Mouse (Mus musculus) NIH3T3 (cell line): ENCODE measurements at regions not wholly inside any gene's neighbourhood (a gene's known extent, or its start where the extent isn't known, plus 50 kb on each side); places are given as distances from the start of the nearest gene placed in this dataset.
"Not testable (repeated sequence)": the region's sequence is repeated elsewhere in the genome, so short reads cannot be mapped to it uniquely, and the experiment has no call there.

Experiments
- DNase-seq: peaks from one replicate; pipeline ENCODE4 v3.0.0-alpha.2; 2012; ENCODE audit warnings: low read depth

GRCm38 (mm10) chr12:32122915-32123314, 61.8 kb upstream of the Prkar2b start:
- no peak for DNase-seq

DNA sequence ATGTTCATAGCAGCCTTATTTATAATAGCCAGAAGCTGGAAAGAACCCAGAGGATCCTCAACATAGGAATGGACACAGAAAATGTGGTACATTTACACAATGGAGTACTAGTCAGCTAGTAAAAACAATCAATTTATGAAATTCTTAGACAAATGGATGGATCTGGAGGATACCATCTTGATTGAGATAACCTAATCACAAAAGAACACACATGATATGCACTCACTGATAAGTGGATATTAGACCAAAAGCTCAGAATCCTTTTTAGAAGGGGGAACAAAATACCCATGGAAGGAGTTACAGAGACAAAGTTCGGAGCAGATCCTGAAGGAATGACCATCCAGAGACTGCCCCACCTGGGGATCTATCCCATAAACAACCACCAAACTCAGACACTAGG, 60.9 kb upstream of the Prkar2b start:
- DNase-seq = not testable (repeated sequence)

GRCm38 (mm10) chr12:32112691-32113090, 51.6 kb upstream of the Prkar2b start:
- DNase-seq = no peak

DNA sequence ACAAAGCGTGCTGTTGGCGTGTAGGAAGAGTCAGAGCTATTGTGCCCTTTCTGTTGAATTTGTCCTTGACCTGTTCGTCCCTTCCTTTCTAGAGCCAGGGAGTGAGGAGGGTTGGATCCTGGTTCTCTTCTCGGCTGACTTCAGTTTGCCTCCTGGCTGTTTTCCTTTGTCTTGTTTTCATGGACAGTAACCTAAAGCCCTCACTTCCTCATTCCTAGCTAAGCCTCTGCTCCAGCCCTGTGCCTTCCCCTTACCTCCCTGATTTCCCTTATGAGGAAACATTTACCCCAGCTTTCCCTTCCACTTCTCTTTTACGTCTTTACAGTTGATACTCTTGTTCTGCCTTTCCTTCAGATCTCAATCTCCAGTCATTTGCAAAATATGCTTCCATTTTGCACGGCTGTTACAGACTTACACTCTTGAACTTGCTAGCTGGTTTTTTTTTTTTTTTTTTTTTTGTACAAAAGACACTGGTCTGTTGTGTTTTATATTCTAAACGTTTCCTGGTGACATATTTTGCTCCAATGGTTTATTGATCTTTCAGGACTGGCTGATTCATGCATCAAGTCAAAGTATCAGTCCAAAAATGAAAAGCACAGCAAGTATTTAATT, 50.5 kb upstream of the Prkar2b start:
- peak; percentile 39 for DNase-seq

DNA sequence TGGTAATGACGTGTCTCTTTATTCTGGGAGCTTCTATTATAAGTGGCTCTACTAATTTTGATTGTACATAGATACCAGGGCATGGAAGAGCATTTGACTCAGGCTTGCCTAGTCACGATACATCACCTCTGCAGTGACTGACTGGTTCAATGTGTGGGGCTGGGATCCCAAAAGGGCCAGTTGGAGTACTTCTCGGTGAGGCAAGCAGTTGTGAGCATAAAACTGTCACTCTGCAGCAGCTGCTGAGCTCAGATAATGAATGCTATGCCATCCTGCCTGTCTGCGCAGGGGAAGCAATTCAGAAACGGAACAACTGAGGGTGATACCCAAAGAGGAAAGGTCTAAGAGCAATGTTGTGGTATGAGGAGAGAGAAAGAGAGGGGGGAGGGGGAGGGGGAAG, 49.8 kb upstream of the Prkar2b start:
- no peak for DNase-seq
